Mouse (Mus musculus) ES-E14 (cell line): ENCODE data around the gene Phf2. TPM values are rescaled to one million over a fixed set of nuclear protein-coding genes. Genes with fewer than 3 reads are reported as not detected.
"Not testable (repeated sequence)": the region's sequence is repeated elsewhere in the genome, so short reads cannot be mapped to it uniquely, and the experiment has no call there.

Experiments used
- DNase-seq: peaks from one replicate; pipeline ENCODE4 v3.0.0-alpha.2; 2013; ENCODE audit warnings: low read depth, low spot score
- H3K27ac ChIP-seq: 2 replicates; pipeline ENCODE4 v1.5.1; 2012; ENCODE audit warnings: low read depth, mild to moderate bottlenecking, low read length, moderate library complexity, mixed read lengths; ENCODE audit not compliant: poor library complexity, insufficient read depth, severe bottlenecking
- H3K36me3 ChIP-seq: 2 replicates; pipeline ENCODE4 v1.6.1; 2012; ENCODE audit warnings: mild to moderate bottlenecking, low read length, moderate library complexity, mixed read lengths; ENCODE audit not compliant: control insufficient read depth, poor library complexity, insufficient read depth, severe bottlenecking
- H3K4me1 ChIP-seq, 2 experiments: fragments of 150-350 bp in 1 of 2; sonication (generic) in 1 of 2; 2 replicates each; pipeline ENCODE4 v1.6.1; 2012; ENCODE audit warnings: low read length in 2 of 2, mild to moderate bottlenecking in 1 of 2, mixed read lengths in 1 of 2; ENCODE audit not compliant: control insufficient read depth in 2 of 2, insufficient read depth in 2 of 2, poor library complexity in 1 of 2
- H3K4me3 ChIP-seq, 2 experiments: fragments of 150-350 bp in 1 of 2; sonication (generic) in 1 of 2; 2 replicates each; pipeline ENCODE4 v1.5.1; 2012; ENCODE audit warnings: low read length in 2 of 2, low read depth in 1 of 2, mild to moderate bottlenecking in 1 of 2, mixed read lengths in 1 of 2; ENCODE audit not compliant: insufficient read depth in 1 of 2, poor library complexity in 1 of 2, severe bottlenecking in 1 of 2
- H3K9ac ChIP-seq: 2 replicates; pipeline ENCODE4 v1.6.1; 2012; ENCODE audit warnings: low read depth, mild to moderate bottlenecking, low read length, mixed read lengths; ENCODE audit not compliant: poor library complexity, insufficient read depth, severe bottlenecking
- H3K9me3 ChIP-seq: fragments of 150-350 bp; sonication (generic); 2 replicates; pipeline ENCODE4 v1.6.1; 2012; ENCODE audit warnings: low read depth, mild to moderate bottlenecking, low read length; ENCODE audit not compliant: control insufficient read depth, insufficient read depth
- CHD2 ChIP-seq: IDR thresholded peaks from 2 replicates; pipeline ENCODE4 v1.6.1; 2014; ENCODE audit warnings: mild to moderate bottlenecking, low read depth, low read length, inconsistent platforms
- HCFC1 ChIP-seq: IDR thresholded peaks from 2 replicates; pipeline ENCODE4 v1.6.1; 2012; ENCODE audit warnings: low read length, inconsistent platforms, borderline replicate concordance; ENCODE audit not compliant: insufficient read depth
- MAFK ChIP-seq: IDR thresholded peaks from 2 replicates; pipeline ENCODE4 v1.6.1; 2014; ENCODE audit warnings: mild to moderate bottlenecking, low read depth, low read length, inconsistent platforms; ENCODE audit not compliant: insufficient read depth
- ZC3H11A ChIP-seq: IDR thresholded peaks from 2 replicates; pipeline ENCODE4 v1.6.1; 2012; ENCODE audit warnings: low read depth, mild to moderate bottlenecking, inconsistent platforms, low read length, borderline replicate concordance
- ZNF384 ChIP-seq: IDR thresholded peaks from 2 replicates; pipeline ENCODE4 v1.6.1; 2012; ENCODE audit warnings: low read depth, low read length, inconsistent platforms
- in situ Hi-C, 2 experiments: fragments of 600-800 bp; cut with MboI; formaldehyde crosslinking; loops; one replicate each; pipeline ENCODE4 v1.15.1; 2025; ENCODE audit warnings: low sequenced_read_pairs in 2 of 2, inconsistent platforms in 1 of 2; ENCODE audit not compliant: unreplicated experiment in 2 of 2
- total RNA-seq: library from RNA; depleted of rRNA; stranded (reverse); fragments of 300-350 nt; gene quantifications from 2 replicates; pipeline ENCODE4 v1.2.3, GENCODE M21; 2012

Phf2 gene
- total RNA-seq, 1 experiment = 3.8 TPM

DNA sequence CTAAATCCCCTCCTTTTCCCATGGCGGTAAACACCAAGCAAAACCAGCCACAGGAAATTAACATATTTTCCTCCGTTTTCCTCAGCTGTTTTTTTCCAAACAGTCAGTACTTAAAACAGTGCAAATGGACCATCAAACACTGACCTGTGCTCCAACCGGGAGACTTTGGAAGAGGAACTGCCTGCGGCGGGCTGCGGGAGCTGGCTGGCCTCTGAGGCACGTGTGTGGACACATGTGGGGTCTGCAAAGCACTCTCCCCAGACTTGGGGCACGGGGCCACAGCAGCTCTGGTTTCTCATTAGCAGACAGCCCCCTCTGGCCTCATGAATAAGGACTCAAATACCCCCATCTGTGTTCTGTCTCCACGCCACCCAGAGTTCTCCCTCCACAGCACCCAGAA lies 59.9 kb downstream of the Phf2 start:
- no peak for TF ChIP-seq ZNF384
- Histone ChIP-seq H3K27ac (no peak overlapping the region), H3K36me3 (peaks cover 3% of the 10 kb centered on the region; the same call in 1 of the 2 replicates), H3K9ac (no peak overlapping the region), H3K4me1 (peaks cover 0 to 5% of the 10 kb centered on the region in 2 experiments; a peak in 1 of 4 replicates), H3K4me3 (no peak overlapping the region), H3K9me3 (no peaks in the 10 kb centered on the region)
- no peak for DNase-seq
- in situ Hi-C loops = no loop called here

DNA sequence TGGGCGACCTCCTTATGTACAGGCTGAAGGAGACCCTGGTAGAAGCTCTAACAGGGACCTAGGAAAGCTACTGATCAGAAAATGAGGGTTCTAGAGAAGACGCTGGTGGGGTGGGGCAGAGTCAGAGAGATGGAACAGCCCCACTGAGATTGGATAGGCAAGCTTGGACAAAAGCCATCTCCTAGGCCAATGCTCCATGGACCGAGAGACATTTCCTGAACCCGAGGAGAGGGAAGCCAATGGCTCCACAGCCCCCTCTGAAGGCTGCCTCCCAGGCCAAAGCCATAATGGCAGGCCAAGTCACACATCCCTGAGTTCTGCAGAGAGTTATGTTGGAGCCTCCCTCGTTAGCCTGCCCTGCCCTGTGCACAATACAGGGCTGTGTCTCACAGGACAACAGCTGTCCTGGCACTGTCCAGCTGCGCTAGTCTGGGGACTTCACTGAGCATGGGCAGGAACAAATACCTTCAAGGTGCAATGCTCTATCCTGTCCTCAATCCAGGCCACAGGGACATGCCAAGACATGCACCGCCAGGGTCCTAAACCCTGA lies 60.6 kb downstream of the Phf2 start:
- TF ChIP-seq ZC3H11A = no peak
- no peak for TF ChIP-seq ZNF384
- no peak for TF ChIP-seq MAFK
- TF ChIP-seq CHD2 = no peak
- no peak for TF ChIP-seq HCFC1
- Histone ChIP-seq H3K36me3 (peaks cover 3% of the 10 kb centered on the region; the same call in 1 of the 2 replicates), H3K27ac (no peak overlapping the region; the same call in 1 of the 2 replicates), H3K9me3 (no peaks in the 10 kb centered on the region), H3K4me1 (peaks cover 0 to 5% of the 10 kb centered on the region in 2 experiments; a peak in 1 of 4 replicates), H3K9ac (0 out of 2 replicates have a peak overlapping the region, but pooled peaks have one; percentile 13), H3K4me3 (no peak overlapping the region)
- no peak for DNase-seq
- in situ Hi-C loops = no loop called here

GRCm38 (mm10) chr13:48809668-48810067 lies 61.3 kb downstream of the Phf2 start:
- in situ Hi-C loops = loop anchor here in 1 of 2 experiments (10.0 kb wide), 1 partner anchor 155 kb away; no protein-coding TSS in a partner anchor

DNA sequence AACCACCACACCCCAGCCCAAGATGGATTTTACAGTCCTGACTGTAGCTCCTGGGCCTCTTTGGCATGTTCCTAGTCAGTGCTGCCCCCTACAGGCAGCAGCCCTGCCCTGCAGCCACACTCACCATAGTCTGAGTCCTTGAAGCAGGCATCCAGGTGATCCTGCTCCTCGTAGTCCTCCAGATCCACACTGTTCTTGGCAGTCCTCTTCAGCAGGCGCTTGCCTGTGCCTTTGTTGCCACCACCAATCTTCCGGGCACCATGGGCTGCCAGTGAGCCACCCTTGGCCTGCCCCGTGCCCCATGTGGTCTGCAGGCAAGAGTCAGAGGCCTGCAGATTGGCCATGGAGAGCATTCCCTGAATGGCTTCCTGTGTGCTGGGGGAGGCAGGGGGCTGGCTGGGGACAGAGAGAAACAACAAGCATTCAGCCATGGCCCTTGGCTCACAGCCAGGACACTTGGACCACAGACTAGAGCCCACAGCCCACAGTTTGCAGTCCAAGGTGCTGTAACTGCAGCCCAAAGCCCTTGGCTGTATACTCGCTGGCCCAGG lies 63.4 kb downstream of the Phf2 start:
- no peaks in the 10 kb centered on the region for H3K9me3 ChIP-seq
- H3K27ac ChIP-seq = no peak overlapping the region
- peaks cover 0 to 22% of the 10 kb centered on the region in 2 experiments; a peak in 2 of 4 replicates for H3K4me1 ChIP-seq
- H3K36me3 ChIP-seq = peaks cover 5% of the 10 kb centered on the region; the same call in 1 of the 2 replicates
- TF ChIP-seq HCFC1 (no peak), ZC3H11A (peak; percentile 48; the same call in 1 of the 2 replicates)
- in situ Hi-C loops = loop anchor here in 1 of 2 experiments (10.0 kb wide), 1 partner anchor 153 kb away; no protein-coding TSS in a partner anchor
- no peak overlapping the region for H3K4me3 ChIP-seq
- H3K9ac ChIP-seq = no peak overlapping the region
- peak; percentile 56 for DNase-seq

More at GRCm38 (mm10) chr13:48809668-48810067, 61.3 kb downstream of the Phf2 start:
- not testable (repeated sequence) for H3K4me3 ChIP-seq, H3K9ac ChIP-seq, H3K4me1 ChIP-seq, H3K27ac ChIP-seq, H3K9me3 ChIP-seq, DNase-seq, H3K36me3 ChIP-seq

DNA sequence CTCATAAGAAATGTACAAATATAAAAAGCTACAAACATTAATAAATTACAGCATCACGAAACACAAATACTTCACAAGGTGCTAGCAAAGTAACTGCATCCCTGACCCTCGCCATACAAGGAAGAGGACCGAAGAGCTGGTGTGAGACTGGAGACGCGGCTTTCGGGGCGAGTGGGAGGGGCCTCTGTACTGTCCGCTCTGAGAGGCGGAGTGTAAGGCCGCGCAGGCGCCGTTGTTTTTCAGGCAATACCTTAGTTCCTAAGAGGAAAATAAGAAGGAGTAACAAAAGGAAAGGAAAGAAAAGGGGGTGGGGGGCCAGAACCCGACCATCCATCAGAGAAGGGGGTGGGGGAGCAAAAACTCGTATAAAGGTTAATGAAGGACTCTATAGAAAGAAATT lies 68.7 kb downstream of the Phf2 start:
- Histone ChIP-seq H3K4me1 (peaks cover 0 to 17% of the 10 kb centered on the region in 2 experiments; a peak in 2 of 4 replicates), H3K4me3 (no peak overlapping the region), H3K9ac (no peak overlapping the region), H3K9me3 (no peaks in the 10 kb centered on the region), H3K36me3 (0 out of 2 replicates have a peak, but pooled peaks cover 3% of the 10 kb centered on the region), H3K27ac (no peak overlapping the region)
- peak; percentile 30 for DNase-seq
- no peak for TF ChIP-seq ZNF384
- in situ Hi-C loops = loop anchor here in 1 of 2 experiments (10.0 kb wide), 1 partner anchor 147 kb away; no protein-coding TSS in a partner anchor
